Mouse (Mus musculus) fibroblast of lung, adult 2 months (primary cell): ENCODE data around the gene Psmd4.
"Not testable (repeated sequence)": the region's sequence is repeated elsewhere in the genome, so short reads cannot be mapped to it uniquely, and the experiment has no call there.

Experiments used
- DNase-seq: peaks from one replicate; pipeline ENCODE4 v3.0.0-alpha.2; 2011; ENCODE audit warnings: low read depth

The Psmd4 gene

DNA sequence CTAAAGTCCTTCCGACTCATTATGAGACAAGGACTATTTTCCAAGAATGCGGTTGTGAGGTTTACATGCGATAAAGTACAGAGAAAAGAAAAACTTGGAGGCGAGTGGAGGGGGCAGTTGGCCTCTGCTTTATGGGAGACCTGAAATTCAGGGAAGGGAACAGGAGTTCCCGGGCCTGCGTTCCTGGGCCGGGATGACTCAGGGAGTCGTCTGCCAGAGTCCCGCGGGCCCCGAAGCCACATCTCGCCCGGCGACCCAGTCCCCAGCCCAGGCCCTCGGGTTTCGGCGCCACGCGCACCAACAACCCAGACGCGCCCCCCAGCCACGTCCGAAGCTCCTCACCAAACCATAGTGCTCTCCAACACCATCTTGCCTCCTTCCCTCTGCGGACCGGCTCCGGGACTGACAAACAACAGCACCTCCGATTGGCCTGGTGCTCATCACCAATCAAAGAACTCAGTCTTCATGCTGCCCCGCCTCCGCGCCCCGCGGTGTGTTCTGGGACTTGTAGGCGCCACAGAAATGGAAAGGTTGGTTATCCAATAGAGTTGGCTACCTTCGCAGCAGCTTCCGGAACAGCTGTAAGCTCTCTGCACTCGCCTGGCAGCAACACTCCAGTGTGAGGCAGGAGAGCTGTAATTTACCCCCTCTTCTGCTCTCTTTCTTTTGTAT, at the start of gene Psmd4:
TSS of gene Psmd4 (minus strand) at position 449 of the 672 bp plus-strand sequence.
- DNase-seq: peak; percentile 93

DNA sequence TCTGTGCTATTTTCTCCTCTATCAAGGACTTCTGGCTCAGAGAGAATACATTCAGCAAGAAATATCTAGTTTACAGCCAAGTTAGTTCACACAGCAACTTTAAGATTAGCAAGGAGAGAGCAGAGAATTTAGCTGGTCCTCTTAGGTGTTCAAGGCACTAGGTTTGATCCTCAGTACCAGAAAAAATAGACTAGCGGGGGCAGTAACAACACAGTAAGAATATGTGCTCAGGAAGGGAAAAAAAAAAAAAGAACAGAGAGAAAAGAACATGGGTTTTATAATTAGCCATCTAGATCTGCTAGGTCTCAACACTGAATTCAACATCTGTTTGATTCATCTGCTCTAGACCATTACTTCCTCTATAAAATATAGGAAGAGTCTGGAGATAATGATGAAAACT, 45.7 kb upstream of the Psmd4 start:
- DNase-seq: no peak

DNA sequence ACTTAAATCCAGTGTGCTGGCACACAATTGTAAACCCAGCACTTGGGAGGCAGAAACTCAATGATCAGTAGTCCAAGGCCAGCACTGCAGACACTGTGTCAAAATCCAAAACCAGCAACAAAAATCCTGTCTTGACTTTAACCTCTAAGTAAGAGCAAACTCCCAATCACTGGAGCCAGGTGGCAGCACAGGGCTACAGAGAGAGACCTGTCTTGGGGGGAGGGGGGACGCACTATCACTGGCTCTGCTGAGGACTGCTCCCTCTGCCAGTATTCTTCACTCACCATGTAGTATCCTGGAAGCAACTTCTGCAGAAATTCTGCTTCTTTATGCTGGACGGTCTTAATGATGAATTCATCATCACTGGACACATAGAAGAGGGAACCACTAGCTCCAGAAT, 29.2 kb upstream of the Psmd4 start:
- no peak for DNase-seq

DNA sequence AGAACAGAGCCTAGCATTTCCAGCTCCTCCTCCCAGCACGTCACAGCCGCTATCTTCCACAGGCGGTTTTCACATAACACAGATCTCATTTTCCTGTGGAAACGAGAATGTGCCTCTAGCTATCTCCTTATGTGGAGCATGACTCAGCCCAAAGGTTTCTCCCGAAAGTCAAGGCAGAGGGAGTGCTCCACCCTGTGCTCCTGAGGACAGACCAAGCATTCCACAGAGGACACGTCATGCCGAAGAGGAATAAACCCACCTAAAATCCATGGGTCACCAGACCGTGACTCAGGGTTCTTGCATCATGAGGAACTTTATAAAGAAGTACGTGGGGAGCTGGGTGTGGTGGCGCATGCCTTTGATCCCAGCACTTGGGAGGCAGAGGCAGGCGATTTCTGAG, 24.2 kb upstream of the Psmd4 start:
- no peak for DNase-seq

DNA sequence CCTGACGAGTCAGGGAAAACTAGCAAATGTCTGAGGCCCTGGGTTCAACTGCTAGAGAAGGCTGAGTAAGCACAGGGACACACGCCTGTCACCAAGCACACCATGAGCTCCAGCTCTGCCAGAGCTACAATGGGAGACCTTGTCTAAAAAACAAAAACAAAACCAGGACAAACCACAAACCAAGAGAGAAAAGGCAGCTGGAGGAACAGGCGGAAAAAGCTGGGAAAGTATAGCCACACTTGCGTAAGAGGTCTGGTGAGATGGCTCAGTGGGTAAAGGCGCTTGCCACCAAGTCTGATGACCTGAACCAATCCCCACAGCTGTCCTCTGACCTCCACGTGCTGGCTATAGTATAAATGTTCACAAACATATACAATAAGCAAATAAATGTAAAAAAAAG, 23.7 kb upstream of the Psmd4 start:
- no peak for DNase-seq

DNA sequence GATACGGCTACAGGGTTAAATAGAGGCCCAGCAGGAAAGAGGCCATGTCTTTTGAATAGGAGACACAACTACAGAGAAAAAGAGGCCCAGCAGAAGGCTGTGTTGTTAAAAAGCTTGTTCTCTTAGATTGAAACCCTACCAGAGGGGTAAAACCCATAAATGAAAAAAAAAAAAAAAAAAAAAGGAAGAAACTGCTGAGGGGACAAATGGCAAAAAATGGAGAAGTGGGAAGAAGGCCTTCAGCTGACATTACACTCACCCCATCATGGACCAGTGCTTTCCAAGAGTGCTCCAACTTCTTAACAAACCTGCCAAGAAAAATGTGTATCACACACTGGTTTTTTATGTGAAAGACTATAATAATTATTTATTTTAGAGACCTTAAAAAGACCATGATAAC, 23.1 kb upstream of the Psmd4 start:
- DNase-seq: no peak

DNA sequence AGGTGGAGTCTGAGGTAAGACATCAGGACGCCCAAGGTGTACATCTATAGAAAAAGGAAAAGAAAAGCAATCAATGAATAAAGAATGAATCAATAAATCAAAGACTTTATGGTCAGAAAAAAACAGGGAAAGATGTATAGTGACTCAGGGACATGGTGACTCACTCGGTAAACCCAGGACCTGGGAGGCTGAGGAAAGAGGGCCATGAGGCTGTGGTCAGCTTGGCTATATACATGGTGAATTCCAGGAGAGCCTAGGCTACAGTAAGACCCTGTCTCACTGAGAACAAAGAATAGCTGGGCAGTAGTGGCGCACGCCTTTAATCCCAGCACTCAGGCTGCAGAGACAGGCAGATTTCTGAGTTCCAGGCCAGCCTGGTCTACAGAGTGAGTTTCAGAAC, 21.3 kb upstream of the Psmd4 start:
- DNase-seq: no peak

DNA sequence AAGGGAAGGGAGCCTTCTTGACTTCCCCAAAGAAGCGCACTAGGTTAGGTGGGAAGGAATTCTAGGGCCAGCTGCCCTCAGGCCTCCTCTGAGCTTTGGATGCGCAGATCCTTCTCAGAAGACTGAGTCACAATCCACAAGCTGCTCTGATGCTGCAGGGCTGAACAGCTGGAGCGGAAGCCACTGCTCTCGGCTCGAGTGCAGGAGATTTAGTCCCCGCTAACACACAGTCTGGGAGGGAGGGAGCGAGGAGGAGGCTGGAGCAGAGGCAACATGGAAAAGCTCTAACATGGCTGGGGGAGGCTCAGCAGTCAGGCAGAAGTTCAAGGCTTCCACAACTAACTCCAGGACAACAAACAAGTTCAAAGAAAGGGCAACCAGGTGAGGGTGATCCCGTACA, 15.7 kb upstream of the Psmd4 start:
- DNase-seq: no peak

DNA sequence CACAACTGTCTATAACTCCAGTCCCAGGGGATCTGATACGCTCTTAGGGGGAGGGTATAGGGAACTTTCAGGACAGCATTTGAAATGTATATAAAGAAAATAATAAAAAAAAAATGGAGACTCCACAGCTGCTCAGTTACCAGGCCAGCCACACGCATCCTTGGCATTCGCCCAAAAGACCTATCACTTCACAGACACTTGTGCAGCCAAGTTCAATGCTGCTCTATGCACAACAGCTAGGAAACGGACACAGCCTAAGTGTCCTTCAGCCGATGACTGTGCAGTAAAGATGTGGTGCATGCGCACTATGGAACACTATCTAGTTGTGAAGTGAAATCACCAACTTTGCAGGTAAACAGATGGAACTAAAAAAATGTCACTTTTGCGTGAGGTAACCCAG, 13.9 kb upstream of the Psmd4 start:
- no peak for DNase-seq

DNA sequence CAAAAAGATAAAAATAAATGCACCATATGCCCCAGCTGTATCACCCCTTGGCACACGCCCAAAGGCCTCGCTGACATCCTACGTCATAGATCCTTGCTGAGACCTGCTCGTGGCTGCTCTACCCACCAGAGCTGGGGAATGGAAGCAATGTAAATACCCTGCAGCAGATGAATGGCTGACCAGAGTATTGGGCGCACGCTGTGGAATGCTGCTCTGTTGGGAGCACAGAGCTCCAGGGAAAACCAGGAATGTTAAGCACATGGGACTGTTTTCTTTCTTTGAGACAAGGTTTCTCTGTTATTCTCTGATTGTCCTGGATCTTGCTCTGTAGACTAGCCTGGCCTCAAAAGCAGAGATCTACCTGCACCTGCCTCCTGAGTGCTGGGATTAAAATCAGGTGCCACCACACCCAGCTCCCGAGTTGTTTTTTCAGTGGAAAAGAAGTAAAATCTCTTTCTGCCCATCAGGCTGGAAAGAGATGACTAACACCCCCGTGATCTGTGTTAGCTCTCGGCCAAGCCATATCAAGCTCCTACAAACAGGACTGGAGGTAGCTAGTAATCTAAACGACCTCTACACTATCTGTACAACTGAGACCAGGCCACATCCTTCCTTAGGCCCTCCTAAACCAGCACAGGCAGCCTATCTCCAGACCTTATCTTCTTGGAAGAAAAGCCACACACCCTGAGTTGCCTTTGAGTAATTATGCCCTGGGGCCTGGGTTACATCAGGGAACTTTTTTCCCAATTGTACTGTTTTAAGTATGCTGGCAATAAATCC, 12.3 kb upstream of the Psmd4 start:
- DNase-seq: no peak

DNA sequence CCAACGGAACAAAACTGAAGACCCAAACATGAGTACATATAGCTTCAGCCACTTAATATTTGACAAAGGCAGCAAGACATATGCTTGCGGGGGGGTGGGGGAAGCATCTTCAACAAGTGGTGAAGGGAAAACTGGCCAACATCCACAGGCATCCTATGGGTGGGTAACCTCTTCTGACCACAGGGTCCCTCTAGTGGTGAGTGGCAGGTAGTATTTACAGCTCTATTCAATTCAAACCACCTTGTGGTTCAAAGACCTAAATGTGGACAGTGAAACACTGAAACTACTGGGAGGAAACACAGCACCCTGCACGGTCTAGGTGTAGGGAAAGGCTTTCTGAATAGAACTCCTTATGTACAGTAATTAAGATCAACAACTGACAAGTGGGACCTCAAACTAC, 11.3 kb upstream of the Psmd4 start:
- no peak for DNase-seq

DNA sequence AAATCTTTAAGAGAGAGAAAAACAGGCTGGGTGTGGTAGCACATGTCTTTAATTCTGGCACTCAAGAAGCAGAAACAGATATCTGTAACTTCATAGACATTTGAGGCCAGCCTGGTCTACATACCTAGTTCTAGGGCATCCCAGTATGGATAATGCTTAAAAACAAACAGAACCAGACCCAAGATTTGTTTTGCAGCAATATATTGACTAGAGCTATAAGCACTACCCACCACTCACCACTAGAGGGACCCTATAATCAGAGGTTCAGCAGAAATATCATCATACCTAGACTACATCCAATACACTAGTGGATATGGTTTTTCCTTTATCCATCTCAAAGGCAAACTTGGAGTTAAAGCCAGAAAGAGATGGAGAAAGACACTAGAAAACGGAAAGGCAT, 10.5 kb upstream of the Psmd4 start:
- no peak for DNase-seq

DNA sequence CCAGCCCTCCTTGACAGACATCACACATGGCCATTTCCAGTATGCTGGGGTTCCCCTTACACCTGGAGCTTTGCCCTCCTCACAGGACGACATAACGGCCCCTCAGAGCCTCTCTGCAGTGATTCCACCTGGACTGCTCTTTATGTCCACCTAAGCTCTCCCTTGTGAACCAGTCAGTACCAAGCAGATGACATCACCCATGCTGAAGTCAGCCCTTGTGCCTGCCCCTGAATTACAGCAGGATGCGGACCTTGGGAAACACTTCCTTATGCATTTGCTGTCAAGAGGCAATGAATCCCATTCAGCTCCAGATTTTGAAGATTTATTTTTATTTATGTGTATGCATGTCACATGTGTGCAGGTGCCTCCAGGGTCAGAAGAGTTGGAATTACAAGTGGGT, 5.5 kb upstream of the Psmd4 start:
- DNase-seq: no peak

DNA sequence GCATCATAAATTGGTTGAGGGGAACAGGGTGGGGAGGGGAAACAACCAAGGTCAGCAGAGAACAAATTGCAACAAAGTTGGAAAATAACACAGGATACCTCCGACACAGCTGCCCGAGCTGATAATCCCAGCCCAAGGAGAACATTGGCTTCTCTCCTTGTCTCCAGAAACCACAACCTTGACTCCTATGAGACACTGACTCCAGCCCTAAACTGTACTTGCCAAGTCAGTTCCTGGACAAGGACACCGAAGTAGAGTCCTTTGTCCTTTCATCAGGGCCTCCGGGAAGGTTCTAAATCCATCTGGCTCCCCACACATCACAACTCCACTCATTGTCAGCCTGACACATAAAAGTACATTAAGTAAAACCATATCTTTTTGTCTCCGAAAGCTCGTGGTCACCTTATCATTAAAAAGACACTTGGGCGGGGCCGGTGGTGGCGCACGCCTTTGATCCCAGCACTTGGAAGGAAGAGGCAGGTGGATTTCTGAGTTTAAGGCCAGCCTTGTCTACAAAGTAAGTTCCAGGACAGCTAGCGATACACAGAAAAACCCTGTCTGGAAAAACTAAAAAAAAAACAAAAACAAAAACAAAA, 4.1 kb upstream of the Psmd4 start:
- DNase-seq: no peak

DNA sequence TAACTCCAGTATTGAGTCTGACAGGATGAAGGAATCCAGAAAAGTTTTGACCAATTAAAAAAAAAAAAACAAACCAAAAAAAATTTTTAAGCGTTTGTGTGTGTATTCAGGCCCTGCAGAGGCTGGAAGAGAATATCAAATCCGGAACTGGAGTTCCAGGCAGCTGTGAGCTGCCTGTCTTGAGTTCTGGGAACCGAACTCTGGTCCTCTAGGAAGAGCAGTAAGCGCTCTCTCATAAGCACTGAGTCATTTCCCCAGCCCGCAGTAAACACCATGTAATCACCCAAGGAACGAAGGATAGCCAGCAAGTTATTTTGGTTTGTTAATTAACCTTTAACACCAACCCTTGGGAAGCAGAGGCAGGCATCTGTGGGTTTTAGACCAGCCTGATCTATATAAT, 837 bp upstream of the Psmd4 start:
- no peak for DNase-seq

DNA sequence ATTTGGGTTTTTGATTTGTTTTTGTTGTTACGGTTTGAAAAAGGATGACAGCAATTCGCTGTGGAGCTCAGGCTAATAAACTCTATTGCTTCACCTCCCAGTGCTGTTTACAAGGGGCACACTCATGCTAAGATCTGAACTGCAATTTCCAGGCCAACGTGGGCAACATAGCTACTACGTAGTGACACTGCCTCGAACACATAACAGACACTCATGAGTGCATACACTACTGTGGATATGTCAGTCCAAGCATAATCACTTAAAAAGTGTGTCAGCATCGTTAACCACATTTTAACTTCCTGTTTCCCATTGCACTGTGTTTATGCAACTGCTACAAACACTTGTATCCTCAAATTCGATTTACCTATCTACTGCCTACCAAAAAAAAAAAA, 420 bp upstream of the Psmd4 start:
- no peak for DNase-seq

DNA sequence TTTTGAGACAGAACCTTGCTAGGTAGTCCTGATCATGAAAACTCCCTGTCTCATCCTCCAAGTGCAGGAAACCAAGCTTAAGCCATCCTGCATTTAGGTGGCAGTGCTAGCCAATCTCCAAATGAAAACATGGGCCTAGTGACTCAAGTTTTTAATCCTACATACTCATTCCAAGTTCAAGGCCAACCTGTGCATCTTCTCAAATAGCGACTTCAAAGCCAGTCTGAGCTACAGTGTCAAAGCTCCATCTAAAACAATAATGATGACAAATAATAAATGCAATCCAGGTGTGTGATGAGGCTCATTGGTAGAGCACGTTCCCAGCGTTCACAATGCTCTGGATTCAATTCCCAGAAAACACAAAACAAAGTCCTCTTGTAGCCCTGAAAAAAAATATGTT, 789 bp downstream of the Psmd4 start:
- no peak for DNase-seq

DNA sequence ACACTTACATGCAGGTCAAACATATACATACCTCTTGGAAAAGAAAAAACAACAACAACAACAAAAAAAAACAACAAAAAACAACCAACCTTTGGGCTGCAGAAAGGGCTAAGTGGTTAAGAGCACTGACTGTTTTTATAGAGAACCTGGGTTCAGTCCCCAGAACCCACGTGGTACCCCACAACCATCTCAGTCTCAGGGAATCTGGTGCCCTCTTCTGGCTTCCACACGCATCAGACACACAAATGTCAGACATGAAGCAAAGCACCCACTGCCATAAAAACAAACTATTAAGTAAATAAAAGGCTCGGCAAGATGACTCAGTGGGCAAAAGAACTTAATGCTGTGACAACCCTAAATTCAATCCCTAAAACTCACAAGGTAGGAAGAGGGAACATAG, 12.5 kb downstream of the Psmd4 start:
- no peak for DNase-seq

DNA sequence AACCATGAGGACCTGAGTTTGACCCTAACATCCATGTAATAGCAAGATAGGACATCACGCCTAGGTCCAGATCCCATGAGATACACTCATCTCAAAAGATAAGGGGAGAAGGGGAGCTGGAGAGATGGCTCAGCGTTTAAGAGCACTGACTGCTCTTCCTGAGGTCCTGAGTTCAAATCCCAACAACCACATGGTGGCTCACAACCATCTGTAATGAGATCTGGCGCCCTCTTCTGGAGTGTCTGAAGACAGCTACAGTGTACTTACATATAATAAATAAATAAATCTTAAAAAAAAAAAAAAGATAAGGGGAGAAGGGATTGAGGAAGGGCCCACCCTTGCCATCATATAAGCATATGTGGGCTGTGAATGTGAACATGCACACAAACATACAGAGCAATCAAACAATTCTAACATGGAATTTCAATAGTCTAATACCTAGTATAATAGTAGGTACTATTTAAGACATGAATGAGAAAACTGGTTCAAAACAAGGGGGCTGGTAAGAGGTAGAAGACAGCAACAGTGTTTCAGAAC, 13.1 kb downstream of the Psmd4 start:
- not testable (repeated sequence) for DNase-seq

DNA sequence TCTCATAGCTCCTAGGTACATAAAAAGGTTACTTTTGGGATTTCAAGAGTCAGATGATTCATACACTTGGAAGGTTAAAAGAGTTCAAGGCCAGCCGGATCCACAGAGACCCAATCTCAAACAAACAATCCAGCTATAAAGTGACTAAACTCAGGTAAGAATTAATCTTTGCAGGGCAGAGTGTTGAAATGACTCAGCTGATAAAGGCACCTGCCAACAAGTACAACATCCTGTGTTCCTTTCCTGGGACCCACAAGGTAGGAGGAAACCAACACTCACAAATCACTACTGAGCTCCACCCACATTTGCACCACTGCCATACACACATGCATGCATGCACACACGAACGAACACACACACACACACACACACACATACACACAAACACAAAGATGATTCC, 13.8 kb downstream of the Psmd4 start:
- DNase-seq: no peak

DNA sequence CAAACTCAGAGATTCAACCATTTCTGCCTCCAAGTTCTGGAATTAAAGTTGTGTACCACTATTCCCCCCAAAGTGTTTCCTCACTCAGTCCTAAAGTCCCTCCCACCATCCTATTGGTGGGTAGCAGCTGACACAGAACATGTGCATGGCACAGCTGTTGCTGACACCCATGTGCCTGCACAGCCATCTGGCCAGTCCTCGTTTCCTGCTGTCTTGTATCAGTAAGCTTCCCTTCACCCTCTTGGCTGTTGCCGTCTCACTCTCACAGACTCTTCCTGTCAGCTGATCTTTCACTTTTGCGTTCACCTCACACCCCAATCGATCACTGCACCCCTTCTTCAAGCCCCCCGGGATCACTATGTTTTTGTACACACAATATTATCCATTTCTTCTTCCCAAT, 14.7 kb downstream of the Psmd4 start:
- DNase-seq: no peak

DNA sequence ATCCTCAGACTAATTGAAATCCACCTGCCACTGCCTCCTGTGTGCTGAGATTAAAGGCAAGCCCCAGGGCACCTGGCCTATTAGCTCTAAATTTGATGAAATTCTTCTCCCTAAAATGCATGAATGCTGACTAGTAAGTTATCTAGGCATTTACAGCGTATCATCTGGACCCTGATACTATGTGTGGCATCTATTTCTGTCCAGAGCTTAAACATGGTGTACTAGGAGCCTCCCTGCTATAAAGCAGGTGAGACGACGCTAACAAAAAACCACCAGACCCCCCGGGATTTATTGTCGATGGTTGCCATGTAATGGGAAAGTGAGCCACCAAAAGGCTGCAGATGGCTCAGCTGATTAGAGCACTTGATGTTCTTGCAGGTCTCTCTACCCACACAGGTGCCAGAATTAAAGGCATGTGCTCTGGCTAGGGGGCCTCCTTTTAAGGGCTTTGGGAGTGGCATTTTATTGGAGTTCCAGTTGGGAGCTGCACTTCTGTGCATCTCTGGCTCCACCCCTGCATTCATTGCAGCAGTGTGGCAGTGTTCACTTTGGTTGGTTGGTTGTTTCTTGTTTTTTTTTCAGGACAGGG, 15.3 kb downstream of the Psmd4 start:
- DNase-seq: no peak

DNA sequence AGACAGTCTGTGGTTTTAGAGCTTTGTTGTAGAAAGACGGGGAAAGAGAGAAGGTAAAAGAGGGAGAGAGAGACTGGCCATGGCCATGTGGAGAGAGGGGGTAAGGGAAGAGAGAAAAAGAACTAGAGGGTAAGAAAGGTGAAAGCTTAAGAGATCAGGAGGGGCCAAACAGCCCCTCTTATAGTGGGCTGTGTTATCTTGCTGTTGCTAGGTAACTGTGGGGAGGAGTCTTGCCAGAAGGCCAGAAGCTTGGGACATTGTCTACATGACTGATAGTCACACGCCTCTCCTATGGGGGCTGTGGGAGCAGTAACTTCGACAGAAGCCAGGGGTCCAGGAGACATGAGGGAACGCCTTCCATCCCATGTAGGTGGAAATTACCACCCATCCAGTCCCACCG, 17.2 kb downstream of the Psmd4 start:
- no peak for DNase-seq
